Mouse (Mus musculus): Measurements from ENCODE around the gene Plekhf1. TPM values are rescaled to one million over a fixed set of nuclear protein-coding genes. Genes with fewer than 3 reads are reported as not detected.

Gene Plekhf1
- polyA plus RNA-seq, 1 experiment from 2014 or later: 4.0 TPM

DNA sequence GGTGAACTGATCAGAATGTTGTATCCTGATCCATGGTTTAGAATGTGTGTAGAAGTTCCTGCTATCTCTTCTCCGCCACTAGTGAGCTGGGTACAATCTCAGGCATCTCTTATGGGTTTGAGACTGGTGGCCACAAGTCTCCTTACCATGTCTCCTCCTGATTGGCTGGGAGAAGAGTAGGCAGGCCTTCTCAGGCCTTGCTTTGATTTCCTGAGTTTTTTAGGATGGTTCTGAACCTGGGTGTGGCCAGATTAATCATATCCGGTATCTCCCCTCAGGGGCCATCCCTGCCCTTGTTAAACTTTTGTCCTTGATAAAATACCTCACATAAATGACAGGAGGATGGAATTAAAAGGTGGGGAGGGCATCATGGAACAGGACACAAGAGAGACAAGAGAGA is 31.8 kb upstream of the Plekhf1 start:
- H3K27ac ChIP-seq (replicated peaks in 1 of 2; ENCODE audit: control insufficient read depth in 1 of 2, insufficient read depth in 1 of 2, low read depth in 2 of 2, low read length in 2 of 2): no peak overlapping the region
- no peaks in the 10 kb centered on the region for H3K27me3 ChIP-seq (ENCODE audit: control insufficient read depth, insufficient read depth, low read length)
- no peaks in the 10 kb centered on the region for H3K9me3 ChIP-seq (ENCODE audit: control insufficient read depth, low read length)
- no peak overlapping the region for H3K9ac ChIP-seq (ENCODE audit: low read length)
- peaks cover 37% of the 10 kb centered on the region for H3K36me3 ChIP-seq (ENCODE audit: control insufficient read depth, insufficient read depth, low read length)
- WGBS: 64% methylated on average over 2 of the region's 2 CpGs
- H3K4me1 ChIP-seq (ENCODE audit: control insufficient read depth in 2 of 2, insufficient read depth in 2 of 2, low read length in 2 of 2): no peaks in the 10 kb centered on the region
- no peak overlapping the region for H3K4me3 ChIP-seq (ENCODE audit: control insufficient read depth in 1 of 2, insufficient read depth in 1 of 2, low read depth in 1 of 2, low read length in 2 of 2)
- H3K4me2 ChIP-seq (ENCODE audit: low read length): no peak overlapping the region
- ATAC-seq (ENCODE audit: insufficient number of reproducible peaks, insufficient read depth, low FRiP score, low read depth): no peak

DNA sequence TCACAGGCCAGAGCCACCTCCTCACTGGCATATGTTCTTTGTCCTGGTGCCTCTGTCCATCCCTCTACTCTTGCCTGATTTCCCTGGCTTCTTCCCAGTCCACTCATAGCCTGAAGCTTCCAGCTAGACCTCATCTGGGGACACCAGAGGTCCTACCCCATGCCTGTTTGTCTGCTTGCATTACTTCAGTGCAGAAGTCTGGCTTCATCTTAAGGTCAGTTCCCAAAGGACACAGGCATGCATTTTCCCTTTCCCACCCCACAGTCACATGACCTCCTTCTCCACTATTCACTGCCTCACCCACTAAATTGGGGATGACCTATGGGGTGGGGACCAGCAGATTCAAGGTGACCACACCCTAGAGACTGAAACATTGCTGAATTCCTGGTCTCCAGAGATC is 25.6 kb upstream of the Plekhf1 start:
- Histone ChIP-seq H3K4me2 (ENCODE audit: low read length) (no peak overlapping the region), H3K9me3 (ENCODE audit: control insufficient read depth, low read length) (no peaks in the 10 kb centered on the region), H3K4me3 (ENCODE audit: control insufficient read depth in 1 of 2, insufficient read depth in 1 of 2, low read depth in 1 of 2, low read length in 2 of 2) (no peak overlapping the region), H3K36me3 (ENCODE audit: control insufficient read depth, insufficient read depth, low read length) (no peaks in the 10 kb centered on the region), H3K27ac (replicated peaks in 1 of 2; ENCODE audit: control insufficient read depth in 1 of 2, insufficient read depth in 1 of 2, low read depth in 2 of 2, low read length in 2 of 2) (no peak overlapping the region), H3K9ac (ENCODE audit: low read length) (no peak overlapping the region), H3K4me1 (ENCODE audit: control insufficient read depth in 2 of 2, insufficient read depth in 2 of 2, low read length in 2 of 2) (peaks cover 0 to 2% of the 10 kb centered on the region in 2 experiments; a peak in 2 of 4 replicates), H3K27me3 (ENCODE audit: control insufficient read depth, insufficient read depth, low read length) (no peaks in the 10 kb centered on the region)
- no peak for ATAC-seq (ENCODE audit: insufficient number of reproducible peaks, insufficient read depth, low FRiP score, low read depth)

DNA sequence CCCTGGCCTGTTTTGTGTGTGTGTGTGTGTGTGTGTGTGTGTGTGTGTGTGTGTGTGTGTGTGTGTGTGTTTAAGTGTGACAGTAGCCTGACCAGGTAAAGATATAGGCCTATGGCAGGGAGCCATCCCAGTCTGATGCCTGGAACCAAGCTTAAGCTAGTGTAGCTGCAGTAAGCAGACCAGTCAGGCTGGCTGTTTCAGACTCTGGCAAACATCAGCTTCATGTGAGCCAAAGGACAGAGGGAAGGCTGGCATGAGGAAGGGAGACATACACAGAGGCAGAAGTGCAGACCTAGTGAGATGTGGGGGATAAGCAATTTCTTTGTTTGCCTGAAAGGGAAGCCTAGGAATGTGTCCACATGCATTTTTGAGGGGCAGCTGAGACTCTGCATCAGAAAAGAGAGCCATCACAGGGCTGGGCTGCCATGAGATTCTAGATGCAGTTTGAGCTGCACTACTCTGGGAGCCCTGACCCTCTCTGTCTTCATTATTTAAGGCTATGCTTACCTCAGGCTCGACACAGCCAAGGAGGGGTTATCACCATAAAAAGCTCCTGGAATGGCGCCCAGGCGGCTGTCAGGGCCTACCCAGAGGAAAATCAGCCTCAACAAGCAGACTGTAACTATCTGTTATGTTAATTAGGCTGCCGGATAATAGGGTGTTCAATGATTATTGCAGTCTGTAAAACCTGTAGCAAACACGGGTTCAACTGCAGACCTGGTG is 23.8 kb upstream of the Plekhf1 start:
- Histone ChIP-seq H3K9me3 (ENCODE audit: control insufficient read depth, low read length) (no peaks in the 10 kb centered on the region), H3K4me2 (ENCODE audit: low read length) (no peak overlapping the region), H3K36me3 (ENCODE audit: control insufficient read depth, insufficient read depth, low read length) (no peaks in the 10 kb centered on the region), H3K4me1 (ENCODE audit: control insufficient read depth in 2 of 2, insufficient read depth in 2 of 2, low read length in 2 of 2) (peaks cover 0 to 2% of the 10 kb centered on the region in 2 experiments; a peak in 2 of 4 replicates), H3K27me3 (ENCODE audit: control insufficient read depth, insufficient read depth, low read length) (no peaks in the 10 kb centered on the region), H3K9ac (ENCODE audit: low read length) (no peak overlapping the region), H3K27ac (replicated peaks in 1 of 2; ENCODE audit: control insufficient read depth in 1 of 2, insufficient read depth in 1 of 2, low read depth in 2 of 2, low read length in 2 of 2) (peak overlapping the region; percentile 21 to 33; a peak in 2 of 4 replicates), H3K4me3 (ENCODE audit: control insufficient read depth in 1 of 2, insufficient read depth in 1 of 2, low read depth in 1 of 2, low read length in 2 of 2) (no peak overlapping the region)
- 37% methylated on average over 5 of the region's 5 CpGs for WGBS
- no peak for ATAC-seq (ENCODE audit: insufficient number of reproducible peaks, insufficient read depth, low FRiP score, low read depth)

DNA sequence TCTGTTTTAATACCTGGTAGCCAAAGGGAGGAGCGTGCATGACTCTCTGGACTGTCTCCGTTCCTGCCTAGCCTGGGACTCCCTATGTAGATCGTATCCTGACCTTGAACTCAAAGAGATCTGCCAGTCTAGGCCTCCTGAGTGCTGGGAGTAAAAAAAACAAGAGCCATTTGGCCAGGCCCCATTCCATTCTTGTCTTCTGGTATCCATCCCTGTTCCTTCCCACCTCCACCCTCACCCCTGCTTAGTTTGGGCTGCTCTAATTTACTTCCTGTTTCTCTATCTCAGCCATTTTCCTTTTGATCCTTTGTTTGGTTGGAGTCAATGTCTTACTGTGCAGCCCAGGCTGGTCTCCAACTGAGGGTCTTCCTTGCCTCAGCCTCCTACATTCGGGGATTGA is 14.6 kb upstream of the Plekhf1 start:
- Histone ChIP-seq H3K4me2 (ENCODE audit: low read length) (no peak overlapping the region), H3K9ac (ENCODE audit: low read length) (no peak overlapping the region), H3K27me3 (ENCODE audit: control insufficient read depth, insufficient read depth, low read length) (no peaks in the 10 kb centered on the region), H3K9me3 (ENCODE audit: control insufficient read depth, low read length) (no peaks in the 10 kb centered on the region), H3K36me3 (ENCODE audit: control insufficient read depth, insufficient read depth, low read length) (no peaks in the 10 kb centered on the region), H3K27ac (replicated peaks in 1 of 2; ENCODE audit: control insufficient read depth in 1 of 2, insufficient read depth in 1 of 2, low read depth in 2 of 2, low read length in 2 of 2) (no peak overlapping the region), H3K4me3 (ENCODE audit: control insufficient read depth in 1 of 2, insufficient read depth in 1 of 2, low read depth in 1 of 2, low read length in 2 of 2) (no peak overlapping the region), H3K4me1 (ENCODE audit: control insufficient read depth in 2 of 2, insufficient read depth in 2 of 2, low read length in 2 of 2) (no peaks in the 10 kb centered on the region)
- ATAC-seq (ENCODE audit: insufficient number of reproducible peaks, insufficient read depth, low FRiP score, low read depth): no peak
- WGBS: 74% methylated on average over 4 of the region's 4 CpGs

DNA sequence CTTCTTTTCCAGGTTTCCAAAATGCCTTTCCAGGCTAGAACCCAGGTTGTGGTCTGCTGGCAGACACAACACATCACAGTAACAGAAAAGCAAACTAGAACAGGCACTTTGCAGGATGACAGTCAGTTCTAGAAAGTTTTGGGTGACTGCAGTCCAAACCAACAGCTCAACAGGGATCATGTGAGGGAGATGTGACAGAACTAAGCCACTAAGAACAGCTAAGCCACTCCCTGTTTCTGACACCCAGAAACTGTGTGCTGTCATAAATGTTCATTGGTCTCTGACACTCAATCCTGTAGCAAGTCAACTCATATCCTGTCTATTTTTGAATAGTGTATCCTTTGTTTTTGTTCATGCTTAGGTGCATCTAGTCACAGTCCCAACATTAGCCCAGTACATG is 9.3 kb upstream of the Plekhf1 start:
- Histone ChIP-seq H3K9ac (ENCODE audit: low read length) (no peak overlapping the region), H3K4me3 (ENCODE audit: control insufficient read depth in 1 of 2, insufficient read depth in 1 of 2, low read depth in 1 of 2, low read length in 2 of 2) (no peak overlapping the region), H3K36me3 (ENCODE audit: control insufficient read depth, insufficient read depth, low read length) (no peaks in the 10 kb centered on the region), H3K4me2 (ENCODE audit: low read length) (no peak overlapping the region), H3K27ac (replicated peaks in 1 of 2; ENCODE audit: control insufficient read depth in 1 of 2, insufficient read depth in 1 of 2, low read depth in 2 of 2, low read length in 2 of 2) (no peak overlapping the region), H3K4me1 (ENCODE audit: control insufficient read depth in 2 of 2, insufficient read depth in 2 of 2, low read length in 2 of 2) (no peaks in the 10 kb centered on the region), H3K27me3 (ENCODE audit: control insufficient read depth, insufficient read depth, low read length) (no peaks in the 10 kb centered on the region), H3K9me3 (ENCODE audit: control insufficient read depth, low read length) (no peaks in the 10 kb centered on the region)
- ATAC-seq (ENCODE audit: insufficient number of reproducible peaks, insufficient read depth, low FRiP score, low read depth): no peak

DNA sequence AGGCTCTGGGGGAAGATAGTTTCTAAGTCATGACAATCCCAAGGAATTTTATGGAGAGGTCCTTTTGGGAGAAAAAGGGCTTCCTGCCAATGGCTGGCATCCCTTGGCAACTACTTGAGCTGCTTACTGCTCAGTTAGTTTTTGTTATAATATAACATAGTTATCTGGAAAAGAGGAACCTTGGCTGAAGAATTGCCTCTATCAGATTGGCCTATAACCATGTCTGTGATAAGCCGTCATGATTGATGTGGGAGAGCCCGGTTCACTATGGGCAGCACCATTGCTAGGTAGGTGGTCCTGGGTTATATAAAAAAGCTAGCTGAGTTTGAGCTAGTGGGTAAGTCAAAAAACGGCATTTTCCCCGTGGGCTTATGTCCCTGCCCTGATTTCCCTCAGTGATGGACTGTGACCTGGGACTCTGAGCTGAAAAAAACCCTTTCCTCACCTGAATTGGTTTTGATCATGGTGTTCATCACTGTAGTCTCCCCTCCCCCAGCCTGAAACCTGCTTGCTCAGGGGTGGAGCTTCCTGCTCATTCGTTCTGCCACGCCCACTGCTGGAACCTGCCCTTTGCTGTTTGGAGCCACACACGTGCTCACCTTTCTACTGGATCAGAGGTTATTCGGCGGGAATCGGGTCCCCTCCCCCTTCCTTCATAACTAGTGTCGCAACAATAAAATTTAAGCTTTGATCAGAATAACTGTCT is 8.7 kb upstream of the Plekhf1 start:
- H3K4me1 ChIP-seq (ENCODE audit: control insufficient read depth in 2 of 2, insufficient read depth in 2 of 2, low read length in 2 of 2): no peaks in the 10 kb centered on the region
- H3K4me3 ChIP-seq (ENCODE audit: control insufficient read depth in 1 of 2, insufficient read depth in 1 of 2, low read depth in 1 of 2, low read length in 2 of 2): no peak overlapping the region
- ATAC-seq (ENCODE audit: insufficient number of reproducible peaks, insufficient read depth, low FRiP score, low read depth): no peak
- H3K36me3 ChIP-seq (ENCODE audit: control insufficient read depth, insufficient read depth, low read length): no peaks in the 10 kb centered on the region
- no peak overlapping the region for H3K4me2 ChIP-seq (ENCODE audit: low read length)
- H3K27me3 ChIP-seq (ENCODE audit: control insufficient read depth, insufficient read depth, low read length): no peaks in the 10 kb centered on the region
- WGBS: 40% methylated on average over 11 of the region's 11 CpGs
- no peak overlapping the region for H3K27ac ChIP-seq (replicated peaks in 1 of 2; ENCODE audit: control insufficient read depth in 1 of 2, insufficient read depth in 1 of 2, low read depth in 2 of 2, low read length in 2 of 2)
- no peaks in the 10 kb centered on the region for H3K9me3 ChIP-seq (ENCODE audit: control insufficient read depth, low read length)
- no peak overlapping the region for H3K9ac ChIP-seq (ENCODE audit: low read length)

DNA sequence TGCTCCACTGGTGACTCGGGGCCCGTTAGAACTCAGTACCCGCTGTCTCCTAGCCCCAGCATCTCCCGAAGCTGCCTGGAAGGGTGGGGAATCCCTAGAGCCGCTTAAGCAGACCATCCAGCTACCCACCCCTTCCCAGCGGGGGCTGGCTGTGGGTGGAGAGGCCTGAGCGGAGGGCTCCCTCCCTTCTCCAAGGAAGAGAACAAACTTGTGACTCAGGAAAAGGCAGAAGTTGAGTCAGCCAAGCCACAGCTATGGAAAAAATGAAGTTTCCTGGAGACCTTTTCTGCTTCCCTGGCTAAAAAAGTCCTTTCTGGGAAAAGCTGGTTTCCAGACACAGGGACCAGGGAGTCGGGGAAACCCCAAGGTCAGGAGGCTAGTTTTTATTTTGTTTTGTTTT is 2.5 kb upstream of the Plekhf1 start:
- no peak overlapping the region for H3K9ac ChIP-seq (ENCODE audit: low read length)
- peaks cover 7% of the 10 kb centered on the region for H3K27me3 ChIP-seq (ENCODE audit: control insufficient read depth, insufficient read depth, low read length)
- peaks cover 4 to 23% of the 10 kb centered on the region in 2 experiments for H3K4me1 ChIP-seq (ENCODE audit: control insufficient read depth in 2 of 2, insufficient read depth in 2 of 2, low read length in 2 of 2)
- WGBS: 6% methylated on average over 8 of the region's 8 CpGs
- H3K27ac ChIP-seq (replicated peaks in 1 of 2; ENCODE audit: control insufficient read depth in 1 of 2, insufficient read depth in 1 of 2, low read depth in 2 of 2, low read length in 2 of 2): 0 out of 4 replicates have a peak overlapping the region, but pooled peaks of 1 of the 2 experiments have one; percentile 6
- H3K9me3 ChIP-seq (ENCODE audit: control insufficient read depth, low read length): no peaks in the 10 kb centered on the region
- no peak overlapping the region for H3K4me3 ChIP-seq (ENCODE audit: control insufficient read depth in 1 of 2, insufficient read depth in 1 of 2, low read depth in 1 of 2, low read length in 2 of 2)
- ATAC-seq (ENCODE audit: insufficient number of reproducible peaks, insufficient read depth, low FRiP score, low read depth): no peak
- H3K36me3 ChIP-seq (ENCODE audit: control insufficient read depth, insufficient read depth, low read length): no peaks in the 10 kb centered on the region
- H3K4me2 ChIP-seq (ENCODE audit: low read length): no peak overlapping the region

Measured in heart, embryonic 14.5 days (tissue).